Mouse (Mus musculus) stomach, embryonic 16.5 days (tissue): ENCODE measurements around the gene Grik2. TPM values are rescaled to one million over a fixed set of nuclear protein-coding genes. Genes with fewer than 3 reads are reported as not detected.

Experiments used
- ATAC-seq: fragments of 200-750 bp; cut with Nextera tagmentation; 2 replicates; pipeline ENCODE4 v1.8.0; 2017; ENCODE audit warnings: moderate number of reproducible peaks, moderate TSS enrichment; ENCODE audit not compliant: insufficient read depth, low FRiP score
- H3K27ac ChIP-seq: fragments of 300-500 bp; sonication (generic); 2 replicates; pipeline ENCODE4 v1.5.1; 2014; ENCODE audit warnings: low read length
- H3K27me3 ChIP-seq: fragments of 300-500 bp; sonication (generic); 2 replicates; pipeline ENCODE4 v1.6.1; 2014; ENCODE audit warnings: low read length, control low read depth, mixed read lengths; ENCODE audit not compliant: control insufficient read depth, insufficient read depth
- H3K36me3 ChIP-seq: fragments of 300-500 bp; sonication (generic); 2 replicates; pipeline ENCODE4 v1.6.1; 2014; ENCODE audit warnings: low read length; ENCODE audit not compliant: control insufficient read depth, insufficient read depth
- H3K4me1 ChIP-seq: fragments of 300-500 bp; sonication (generic); 2 replicates; pipeline ENCODE4 v1.6.1; 2014; ENCODE audit warnings: low read length, control low read depth, mixed read lengths; ENCODE audit not compliant: control insufficient read depth, insufficient read depth
- H3K4me2 ChIP-seq: fragments of 300-500 bp; sonication (generic); 2 replicates; pipeline ENCODE4 v1.6.1; 2014; ENCODE audit warnings: low read depth, low read length, mixed read lengths
- H3K4me3 ChIP-seq: fragments of 300-500 bp; sonication (generic); replicated peaks from 2 replicates; pipeline ENCODE4 v1.5.1; 2014; ENCODE audit warnings: mild to moderate bottlenecking, low read length
- H3K9ac ChIP-seq: fragments of 300-500 bp; sonication (generic); 2 replicates; pipeline ENCODE4 v1.6.1; 2014; ENCODE audit warnings: low read length
- H3K9me3 ChIP-seq: fragments of 300-500 bp; sonication (generic); replicated peaks from 2 replicates; pipeline ENCODE4 v1.6.1; 2016; ENCODE audit warnings: low read length, control low read depth; ENCODE audit not compliant: control insufficient read depth
- WGBS: fragments of 180-500 bp; shearing (Covaris S2); extraction: QIAGEN DNeasy Blood & Tissue Kit; methylation state at CpG from one replicate; pipeline ENCODE4 v1.1.7; 2014; 5-methylcytosine and 5-hydroxymethylcytosine counted together
- polyA plus RNA-seq: library from polyadenylated mRNA; unstranded; fragments of >200 nt; fragmentation: Nextera tagmentation; extraction: Ambion mirVana; gene quantifications from 2 replicates; pipeline ENCODE4 v1.2.1, GENCODE M21; 2015

The Grik2 gene
- 5.8 and 6.5 TPM in 2 replicates for polyA plus RNA-seq

DNA sequence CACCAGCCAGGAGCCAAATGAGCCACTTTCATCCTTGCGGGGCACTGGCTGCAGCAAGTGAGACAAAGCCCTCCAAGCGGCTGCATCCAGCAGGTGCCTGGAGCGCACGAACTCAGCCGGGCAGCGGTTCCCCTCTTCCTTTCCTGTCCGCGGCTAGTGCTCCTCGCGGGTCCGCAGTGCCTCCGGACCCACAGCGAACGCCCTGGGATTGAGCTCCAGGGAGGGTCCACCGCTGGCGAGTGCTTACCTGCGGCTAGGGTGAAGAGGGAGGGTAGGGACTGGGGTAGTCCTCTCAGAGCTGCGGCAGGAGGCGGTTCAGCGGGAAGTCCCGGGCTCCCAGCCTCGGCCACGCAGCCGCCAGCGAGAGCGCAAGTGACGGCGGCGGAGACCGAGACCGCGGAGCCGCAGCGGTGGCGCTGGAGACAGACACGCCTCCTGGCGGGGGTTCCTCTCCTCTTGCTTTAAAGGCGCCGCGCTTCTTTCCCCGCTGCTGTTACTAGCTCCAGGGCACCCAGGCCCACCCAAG is at the start of gene Grik2:
TSS of gene Grik2 (minus strand) at position 386 of the 526 bp plus-strand sequence.
- Histone ChIP-seq H3K4me3 (peak within 1 kb of the TSS; percentile 56), H3K4me1 (peaks cover 7% of the 10 kb centered on the region; the same call in 1 of the 2 replicates), H3K9me3 (no peaks in the 10 kb centered on the region), H3K27ac (no peak within 1 kb of the TSS), H3K27me3 (0 out of 2 replicates have a peak, but pooled peaks cover 2% of the 10 kb centered on the region), H3K9ac (peak within 1 kb of the TSS; percentile 61), H3K36me3 (no peaks in the 10 kb centered on the region), H3K4me2 (peak within 1 kb of the TSS; percentile 79)
- WGBS = under 1% methylated on average over 41 of the region's 41 CpGs
- ATAC-seq = peak; percentile 77

DNA sequence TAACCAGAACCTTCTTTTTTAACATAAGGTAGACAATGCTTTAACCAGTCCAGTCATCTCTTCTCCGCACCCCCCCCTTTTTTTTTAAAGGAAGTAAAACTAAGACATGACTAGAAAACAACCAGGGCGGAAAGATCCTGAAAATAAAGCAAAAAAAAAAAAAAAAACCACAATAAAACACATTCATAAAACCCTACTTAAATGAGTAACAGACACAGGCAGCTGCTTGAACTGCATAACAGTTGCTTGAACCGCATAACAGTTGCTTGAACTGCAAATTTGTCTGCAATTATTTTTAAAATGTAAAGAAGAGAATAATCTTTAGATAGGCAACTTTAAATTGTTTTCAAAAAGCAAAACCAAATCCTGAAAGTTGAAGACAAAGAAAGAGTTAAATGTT is 45.8 kb upstream of the Grik2 start:
- Histone ChIP-seq H3K9ac (no peak overlapping the region), H3K9me3 (no peaks in the 10 kb centered on the region), H3K4me1 (no peaks in the 10 kb centered on the region), H3K27ac (no peak overlapping the region), H3K27me3 (no peaks in the 10 kb centered on the region), H3K4me2 (no peak overlapping the region), H3K36me3 (no peaks in the 10 kb centered on the region), H3K4me3 (no peak overlapping the region)
- no peak for ATAC-seq
- 92% methylated on average over 3 of the region's 3 CpGs for WGBS

DNA sequence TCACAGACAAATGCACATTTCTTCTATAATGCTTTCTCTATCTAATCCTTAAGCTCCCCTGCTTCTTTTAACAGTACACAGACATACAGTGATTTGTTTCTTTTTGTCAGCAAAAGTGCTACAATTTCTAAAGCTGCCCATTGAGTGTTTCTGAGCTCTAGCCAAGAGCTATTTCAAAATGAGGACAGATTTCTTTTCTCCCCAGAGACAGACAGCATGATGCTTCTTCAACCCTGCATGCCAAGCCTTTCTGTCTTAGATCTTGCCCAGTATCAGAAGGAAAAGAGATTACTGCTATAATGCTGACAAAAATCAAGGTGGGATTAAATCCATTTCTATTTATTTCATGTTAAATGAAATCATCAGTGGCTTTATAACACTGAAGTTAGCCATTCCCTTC is 18.7 kb upstream of the Grik2 start:
- H3K27me3 ChIP-seq = no peaks in the 10 kb centered on the region
- no peaks in the 10 kb centered on the region for H3K9me3 ChIP-seq
- no peak overlapping the region for H3K9ac ChIP-seq
- no peak overlapping the region for H3K4me3 ChIP-seq
- no peak for ATAC-seq
- H3K4me1 ChIP-seq = no peaks in the 10 kb centered on the region
- no peaks in the 10 kb centered on the region for H3K36me3 ChIP-seq
- no peak overlapping the region for H3K27ac ChIP-seq
- H3K4me2 ChIP-seq = no peak overlapping the region

DNA sequence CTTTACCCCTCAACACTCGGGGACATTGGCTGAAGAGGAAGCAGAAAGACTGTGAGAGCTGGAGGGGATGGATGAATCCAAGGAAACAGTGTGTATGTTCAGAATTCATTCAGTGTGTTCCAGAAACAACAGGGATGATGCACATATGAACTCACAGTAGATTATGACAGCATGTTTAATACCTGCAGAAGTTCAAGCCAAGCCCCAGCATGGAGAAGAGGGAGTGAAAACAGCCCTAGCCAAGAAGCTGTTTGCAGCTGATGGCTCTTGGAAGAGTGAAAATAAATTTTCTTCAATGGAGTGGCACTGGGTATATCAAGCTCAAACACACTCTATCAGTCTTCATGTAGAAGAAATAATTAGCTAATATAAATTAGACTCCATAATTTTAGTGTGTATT is 12.4 kb upstream of the Grik2 start:
- Histone ChIP-seq H3K27me3 (no peaks in the 10 kb centered on the region), H3K36me3 (no peaks in the 10 kb centered on the region), H3K9me3 (no peaks in the 10 kb centered on the region), H3K9ac (no peak overlapping the region), H3K27ac (no peak overlapping the region), H3K4me3 (no peak overlapping the region), H3K4me1 (no peaks in the 10 kb centered on the region), H3K4me2 (no peak overlapping the region)
- ATAC-seq = no peak
- WGBS = 87% methylated on average over 1 of the region's 1 CpGs

DNA sequence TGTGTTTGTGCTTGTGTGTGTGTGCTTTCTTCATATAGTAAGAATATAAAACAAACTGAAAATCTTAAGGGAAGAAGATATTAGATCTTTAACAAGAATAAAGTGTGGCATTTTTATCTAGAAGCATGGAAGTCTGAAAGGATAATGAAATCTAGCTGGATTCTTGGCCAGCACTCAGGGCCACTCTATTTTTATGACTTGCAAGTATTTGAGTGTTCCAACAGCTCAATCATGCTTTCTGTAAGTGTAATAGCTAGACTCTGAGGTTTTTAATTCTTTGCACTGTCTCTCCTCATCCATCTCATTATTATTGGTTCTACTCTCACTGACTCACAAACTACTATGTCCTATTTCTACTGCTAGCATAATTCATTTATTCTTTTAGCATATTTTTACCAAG is 5.6 kb upstream of the Grik2 start:
- Histone ChIP-seq H3K4me1 (0 out of 2 replicates have a peak, but pooled peaks cover under 1% of the 10 kb centered on the region), H3K4me2 (no peak overlapping the region), H3K9me3 (no peaks in the 10 kb centered on the region), H3K27me3 (no peaks in the 10 kb centered on the region), H3K4me3 (no peak overlapping the region), H3K27ac (no peak overlapping the region), H3K9ac (no peak overlapping the region), H3K36me3 (no peaks in the 10 kb centered on the region)
- ATAC-seq = no peak

DNA sequence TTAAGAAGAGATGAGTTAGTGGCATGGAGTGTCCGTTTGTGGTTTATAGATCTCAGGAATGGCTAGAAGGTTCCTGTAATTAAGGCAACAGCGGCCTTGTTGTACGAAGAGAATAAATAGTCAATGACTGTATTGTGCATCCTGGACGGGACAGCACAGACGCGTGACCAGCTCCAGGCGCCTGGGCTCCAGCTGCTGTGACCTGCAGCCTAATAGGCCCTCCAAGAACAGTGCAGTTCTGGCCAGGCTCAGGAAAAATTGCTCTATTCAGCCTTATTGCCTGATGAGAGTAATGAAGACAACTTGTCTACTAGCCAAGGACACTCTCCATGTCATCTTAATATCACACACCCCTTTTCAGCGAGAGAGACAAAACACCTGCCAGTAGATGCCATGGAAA is 1.8 kb upstream of the Grik2 start:
- H3K36me3 ChIP-seq = no peaks in the 10 kb centered on the region
- H3K4me1 ChIP-seq = peaks cover 7% of the 10 kb centered on the region; the same call in 1 of the 2 replicates
- peak; percentile 64 for ATAC-seq
- H3K9me3 ChIP-seq = no peaks in the 10 kb centered on the region
- 0 out of 2 replicates have a peak, but pooled peaks cover 2% of the 10 kb centered on the region for H3K27me3 ChIP-seq
- no peak overlapping the region for H3K27ac ChIP-seq
- H3K9ac ChIP-seq = no peak overlapping the region
- WGBS = 54% methylated on average over 8 of the region's 8 CpGs
- H3K4me3 ChIP-seq = no peak overlapping the region
- no peak overlapping the region for H3K4me2 ChIP-seq

DNA sequence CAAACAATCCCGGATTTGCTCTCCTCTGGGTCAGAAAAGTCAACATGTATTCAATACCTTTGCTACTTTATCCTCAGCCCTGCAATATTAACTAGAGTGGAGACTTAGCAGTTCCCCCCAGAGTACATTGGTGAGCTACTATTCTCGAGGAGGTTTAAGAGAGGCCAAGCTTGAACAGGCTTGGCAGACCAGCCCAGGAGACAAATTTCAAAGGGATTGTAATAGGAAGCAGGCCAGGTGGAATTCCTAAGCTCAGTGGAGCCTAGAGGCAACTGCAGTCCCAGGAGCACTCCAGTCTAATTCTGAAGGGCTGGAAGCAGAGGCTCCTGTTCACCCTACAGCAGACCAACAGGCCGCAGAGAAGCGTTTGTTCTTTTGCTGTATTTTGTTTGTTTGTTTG is 1.1 kb upstream of the Grik2 start:
- Histone ChIP-seq H3K27me3 (0 out of 2 replicates have a peak, but pooled peaks cover 2% of the 10 kb centered on the region), H3K36me3 (no peaks in the 10 kb centered on the region), H3K4me3 (no peak overlapping the region), H3K4me1 (peaks cover 7% of the 10 kb centered on the region; the same call in 1 of the 2 replicates), H3K27ac (no peak overlapping the region), H3K4me2 (no peak overlapping the region), H3K9ac (no peak overlapping the region), H3K9me3 (no peaks in the 10 kb centered on the region)
- ATAC-seq = no peak
- 45% methylated on average over 4 of the region's 4 CpGs for WGBS

DNA sequence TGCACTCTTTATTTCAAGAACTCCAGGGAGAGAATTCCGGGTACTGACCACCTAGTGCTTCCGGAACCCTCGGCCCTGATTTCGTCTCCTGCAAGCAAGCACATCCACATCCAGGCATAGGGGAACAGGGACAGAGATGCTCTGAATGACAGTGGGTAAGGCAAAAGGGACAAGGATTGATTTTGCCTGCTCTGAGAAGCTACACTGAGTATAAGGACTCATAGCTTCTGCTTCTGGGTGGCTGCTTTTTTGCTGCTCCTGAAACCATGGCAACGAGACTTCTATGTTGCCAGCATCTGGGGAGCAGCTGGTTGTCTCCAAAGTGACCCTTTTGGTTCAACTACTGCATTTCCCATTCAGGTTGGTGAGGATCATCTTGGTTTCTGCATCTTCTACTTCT is 348 bp upstream of the Grik2 start:
- peak overlapping the region; percentile 56 for H3K4me3 ChIP-seq
- no peaks in the 10 kb centered on the region for H3K9me3 ChIP-seq
- H3K27ac ChIP-seq = no peak overlapping the region
- peak overlapping the region; percentile 61; the same call in 1 of the 2 replicates for H3K9ac ChIP-seq
- no peaks in the 10 kb centered on the region for H3K36me3 ChIP-seq
- H3K27me3 ChIP-seq = 0 out of 2 replicates have a peak, but pooled peaks cover 2% of the 10 kb centered on the region
- peak overlapping the region; percentile 79 for H3K4me2 ChIP-seq
- WGBS = 12% methylated on average over 5 of the region's 5 CpGs
- no peak for ATAC-seq
- H3K4me1 ChIP-seq = peaks cover 7% of the 10 kb centered on the region; the same call in 1 of the 2 replicates

DNA sequence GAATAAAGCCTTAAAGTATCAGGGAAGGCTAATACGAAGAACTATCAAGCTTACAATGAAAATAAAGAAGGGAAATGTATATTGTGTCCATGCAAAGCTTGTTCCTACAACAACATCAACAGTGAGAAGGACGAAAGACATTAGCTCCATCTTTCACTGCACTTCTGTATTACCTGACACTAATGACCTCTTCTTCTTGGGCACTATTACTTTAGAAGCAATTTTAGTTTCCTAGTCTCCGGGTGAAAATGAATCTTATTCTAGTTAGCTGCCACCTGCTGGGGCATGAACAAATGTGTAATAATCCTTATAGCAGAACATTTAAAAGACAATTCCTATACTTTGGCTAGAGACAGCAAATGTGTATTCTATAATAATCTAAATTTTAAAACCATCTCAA is 1.9 kb downstream of the Grik2 start:
- Histone ChIP-seq H3K4me3 (no peak overlapping the region), H3K27ac (no peak overlapping the region), H3K27me3 (0 out of 2 replicates have a peak, but pooled peaks cover 2% of the 10 kb centered on the region), H3K4me1 (peaks cover 7% of the 10 kb centered on the region; the same call in 1 of the 2 replicates), H3K36me3 (no peaks in the 10 kb centered on the region), H3K9ac (no peak overlapping the region), H3K9me3 (no peaks in the 10 kb centered on the region), H3K4me2 (no peak overlapping the region)
- ATAC-seq = no peak
- WGBS = 48% methylated on average over 3 of the region's 3 CpGs
